Mouse (Mus musculus) adrenal gland, postnatal 4 days (tissue): Measurements from ENCODE around the gene Cerk. TPM values are rescaled to one million over a fixed set of nuclear protein-coding genes. Genes with fewer than 3 reads are reported as not detected.

Experiments used
- DNase-seq, 2 experiments: peaks; one replicate each; pipeline ENCODE4 v3.0.0; 2021 to 2022; ENCODE audit warnings: low spot score in 2 of 2, mixed read lengths in 2 of 2
- total RNA-seq, 2 experiments: library from RNA; stranded (reverse); gene quantifications; 2 replicates each; pipeline ENCODE4 v1.2.3; 2021

Cerk gene
- total RNA-seq, 2 experiments from 2014 or later: 26.3 to 26.8 TPM

GRCm38 (mm10) chr15:86091998-86092670 lies 93.8 kb downstream of the Cerk start:
- DNase-seq: no peak

- no peak for DNase-seq
These were observed 94.5 kb downstream of the Cerk start for GRCm38 (mm10) chr15:86091201-86091997.

GRCm38 (mm10) chr15:86090578-86090977 lies 95.4 kb downstream of the Cerk start:
- DNase-seq: no peak

GRCm38 (mm10) chr15:86089991-86090529 lies 95.9 kb downstream of the Cerk start:
- DNase-seq: peak in 1 of 2 experiments; percentile 41

Other genes with a start within 250 kb of the Cerk start
- 10 to 100 TPM; 11.0 to 14.8 TPM for gene Celsr1, start 152.4 kb downstream of the Cerk start, total RNA-seq
- gene Gramd4, start 128.4 kb downstream of the Cerk start, total RNA-seq: 10 to 100 TPM; 22.9 to 23.1 TPM
- 10 to 100 TPM; 32.3 TPM for gene Tbc1d22a, start 28.3 kb upstream of the Cerk start, total RNA-seq